Comparison of ENCODE assay signal across 9 mouse cellular contexts in the genomic region with DNA sequence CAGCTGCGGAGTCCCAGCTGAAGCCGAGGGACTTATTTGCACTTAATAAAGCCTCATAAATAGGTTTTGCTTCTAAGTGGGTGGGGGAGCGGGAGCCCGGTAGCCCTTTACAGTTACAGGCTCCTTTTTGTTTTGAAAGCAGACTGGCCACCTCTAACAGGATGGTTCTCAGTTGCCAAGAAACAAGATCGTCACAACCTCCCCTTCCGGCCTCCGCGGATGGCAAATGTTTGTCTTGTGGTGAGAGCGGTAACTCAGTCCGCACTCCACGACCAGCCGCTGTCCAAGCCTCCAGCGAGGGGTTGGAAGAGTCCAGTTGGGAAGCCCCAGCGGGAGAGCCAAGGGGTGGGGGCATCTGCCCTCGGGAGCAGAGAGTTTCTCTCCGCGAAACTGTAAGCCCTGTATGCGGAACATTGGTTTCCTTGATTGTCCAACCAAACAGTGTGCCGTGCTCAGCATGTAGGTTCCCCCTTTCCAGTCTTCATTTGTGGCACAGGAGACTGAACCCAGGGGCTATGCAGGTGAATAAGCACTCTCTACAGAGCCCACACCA.
DNase-seq lines count a peak whose midpoint lies in the region; ATAC-seq and TF ChIP-seq lines count a peak whose summit lies in the region.
"Had no signal": no experiment of that assay in that cellular context is flagged by ENCODE, and none has a peak within 500 bp of the region (broad histone marks: within the 10 kb centered on the region; RNA-seq: fewer than 3 reads in every experiment).

No protein-coding gene starts in this region.

- no peak for TF ChIP-seq EP300 in heart, postnatal 0 days (IDR thresholded peaks at IDR 0.05; ENCODE audit: low read depth)

- 3% methylated on average over 19 of the region's 19 CpGs for WGBS in kidney, adult 2 months
- WGBS in heart, postnatal 0 days, result 13% methylated on average over 19 of the region's 19 CpGs

- TF ChIP-seq POLR2A in kidney, adult 2 months (IDR thresholded peaks at IDR 0.05; ENCODE audit: low read depth, low read length), result no peak

- peak; percentile 7 for DNase-seq in kidney, adult 2 months
- no peak for DNase-seq in kidney, adult 18-20 months
- no peak for DNase-seq in heart, postnatal 0 days (ENCODE audit: low spot score)
- DNase-seq in layer of hippocampus, postnatal 36 days, result peak; percentile 15 to 29
- peak; percentile 33 to 48 for DNase-seq in right cerebral cortex, adult 2 months (ENCODE audit: low spot score in 2 of 2)

- no peaks in the 10 kb centered on the region for H3K4me1 ChIP-seq in kidney, adult 2 months (ENCODE audit: control insufficient read depth, insufficient read depth, low read length)
- 0 out of 2 replicates have a peak, but pooled peaks cover 3% of the 10 kb centered on the region for H3K4me1 ChIP-seq in heart, postnatal 0 days (ENCODE audit: control insufficient read depth, insufficient read depth)

- no peaks in the 10 kb centered on the region for H3K36me3 ChIP-seq in kidney, adult 2 months (ENCODE audit: control insufficient read depth, insufficient read depth, low read length)
- no peaks in the 10 kb centered on the region for H3K36me3 ChIP-seq in heart, postnatal 0 days (replicated peaks; ENCODE audit: control insufficient read depth, insufficient read depth, low read length)

- no peak for TF ChIP-seq CTCF in kidney, adult 2 months (conservative IDR thresholded peaks at IDR 0.05; ENCODE audit: insufficient read depth, insufficient read length, low read depth, low read length)
- TF ChIP-seq CTCF in heart, postnatal 0 days (IDR thresholded peaks at IDR 0.05; ENCODE audit: low read depth), result no peak

- peak overlapping the region; percentile 62 for H3K4me2 ChIP-seq in heart, postnatal 0 days (ENCODE audit: low read depth, low read length)

- no peak overlapping the region for H3K9ac ChIP-seq in heart, postnatal 0 days (replicated peaks; ENCODE audit: low read depth, low read length)

- peak; percentile 85 for ATAC-seq in common myeloid progenitor, adult 5-6 weeks (replicated peaks; ENCODE audit: low read depth, poor library complexity, severe bottlenecking)
- no peak for ATAC-seq in heart, postnatal 0 days (ENCODE audit: insufficient read depth, low read depth)
- ATAC-seq in megakaryocyte, adult 5-6 weeks (ENCODE audit: poor library complexity, severe bottlenecking), result peak; percentile 73
- ATAC-seq in erythroid progenitor cell, adult 5-6 weeks (replicated peaks; ENCODE audit: low FRiP score, poor library complexity, severe bottlenecking), result no peak
- ATAC-seq: Patski had no signal

- H3K4me3 ChIP-seq in kidney, adult 2 months (ENCODE audit: insufficient read depth, low read depth, low read length), result peak overlapping the region; percentile 54
- peak overlapping the region; percentile 32 for H3K4me3 ChIP-seq in heart, postnatal 0 days (ENCODE audit: low read depth, low read length)

- H3K9me3 ChIP-seq in heart, postnatal 0 days (replicated peaks; ENCODE audit: control insufficient read depth, low read length), result no peaks in the 10 kb centered on the region

- H3K27me3 ChIP-seq in kidney, adult 2 months (replicated peaks; ENCODE audit: control insufficient read depth, insufficient read depth, low read length), result no peaks in the 10 kb centered on the region; the same call in none of the 2 replicates
- H3K27me3 ChIP-seq in heart, postnatal 0 days (ENCODE audit: control insufficient read depth, insufficient read depth, low read length), result no peaks in the 10 kb centered on the region

- H3K27ac ChIP-seq in kidney, adult 2 months (ENCODE audit: insufficient read depth, low read depth, low read length), result no peak overlapping the region
- H3K27ac ChIP-seq in heart, postnatal 0 days (ENCODE audit: low read depth), result no peak overlapping the region

Comparison
In these comparisons a context has a peak if more than half of its experiments do, and no peak if none do; other contexts are left out.
1. DNase-seq: peak in kidney, adult 2 months (single experiment), layer of hippocampus, postnatal 36 days (2 of 2) and right cerebral cortex, adult 2 months (2 of 2); none in kidney, adult 18-20 months (single experiment) and heart, postnatal 0 days (single experiment).
2. ATAC-seq: peak in common myeloid progenitor, adult 5-6 weeks (single experiment) and megakaryocyte, adult 5-6 weeks (single experiment); none in heart, postnatal 0 days (single experiment) and erythroid progenitor cell, adult 5-6 weeks (single experiment).